Mouse (Mus musculus): ENCODE data around the gene 6030408B16Rik.

GRCm38 (mm10) chr15:101333648-101334047, 40.6 kb downstream of the 6030408B16Rik start:
- TF ChIP-seq CTCF (IDR thresholded peaks at IDR 0.05; ENCODE audit: insufficient read depth, low read depth, low read length) (no peak), POLR2A (IDR thresholded peaks at IDR 0.05; ENCODE audit: insufficient read depth, low read depth, low read length) (no peak)
